Mouse (Mus musculus): ENCODE data around the gene Sox6. TPM values are rescaled to one million over a fixed set of nuclear protein-coding genes. Genes with fewer than 3 reads are reported as not detected.

Gene Sox6
- total and polyA plus RNA-seq, 2 experiments from 2014 or later, result 33.7 to 39.8 TPM

DNA sequence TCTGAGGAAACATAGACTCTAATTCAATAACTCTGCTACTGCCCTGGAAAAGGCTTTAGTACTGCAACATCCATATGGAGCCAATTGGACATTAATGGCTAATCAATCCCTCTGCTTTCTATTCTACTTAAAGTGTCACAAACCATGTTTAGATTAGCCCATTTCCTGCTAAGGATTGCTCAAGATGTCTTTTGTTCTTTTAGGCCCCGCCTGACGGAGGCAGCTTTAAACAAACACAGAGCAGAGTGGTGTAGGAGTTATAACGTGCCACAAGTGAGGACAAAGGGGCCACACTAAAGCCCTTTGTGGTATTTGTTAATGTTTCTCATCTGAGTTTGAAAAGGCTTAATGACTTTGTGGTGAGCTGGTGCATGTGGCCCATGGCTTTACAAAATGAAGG is 537.1 kb downstream of the Sox6 start:
- WGBS, result 44% methylated on average over 3 of the region's 3 CpGs

DNA sequence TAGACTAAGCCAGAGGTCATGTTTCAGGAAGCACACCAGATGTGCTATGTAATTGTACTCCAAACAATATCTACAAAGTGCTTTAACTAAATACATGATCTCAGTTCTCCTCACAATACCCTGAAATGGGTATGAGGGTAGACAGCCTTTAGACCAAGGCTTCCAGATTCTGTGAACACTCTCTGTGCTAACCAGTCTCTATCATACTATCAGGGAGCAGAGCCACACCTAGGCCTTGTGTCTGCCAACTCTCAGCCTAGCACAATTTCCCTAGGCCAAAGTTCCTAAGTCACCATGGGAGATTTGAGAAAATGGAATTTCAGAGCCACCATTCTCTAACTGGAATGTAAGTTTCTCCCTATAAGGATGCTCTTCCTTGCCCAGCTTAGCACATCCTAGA is 537.8 kb downstream of the Sox6 start:
- H3K27ac ChIP-seq, result no peak overlapping the region
- H3K4me1 ChIP-seq (ENCODE audit: insufficient read depth, low read length), result no peaks in the 10 kb centered on the region
- DNase-seq (ENCODE audit: low spot score), result no peak
- ATAC-seq, result no peak
- H3K4me2 ChIP-seq (ENCODE audit: low read depth, low read length), result no peak overlapping the region
- no peak overlapping the region for H3K4me3 ChIP-seq (ENCODE audit: low read length)
- no peak overlapping the region for H3K9ac ChIP-seq (replicated peaks; ENCODE audit: low read length)
- no peaks in the 10 kb centered on the region for H3K27me3 ChIP-seq (ENCODE audit: insufficient read depth, low read length)
- TF ChIP-seq CTCF (IDR thresholded peaks at IDR 0.05; ENCODE audit: low read depth), result no peak
- no peaks in the 10 kb centered on the region for H3K36me3 ChIP-seq (ENCODE audit: insufficient read depth, low read length)
- H3K9me3 ChIP-seq (ENCODE audit: low read length), result no peaks in the 10 kb centered on the region

More for the DNA sequence above, 537.1 kb downstream of the Sox6 start:
- Histone ChIP-seq H3K27ac (no peak overlapping the region), H3K4me2 (ENCODE audit: low read depth, low read length) (no peak overlapping the region), H3K36me3 (ENCODE audit: insufficient read depth, low read length) (no peaks in the 10 kb centered on the region), H3K27me3 (ENCODE audit: insufficient read depth, low read length) (no peaks in the 10 kb centered on the region), H3K4me3 (ENCODE audit: low read length) (no peak overlapping the region), H3K4me1 (ENCODE audit: insufficient read depth, low read length) (no peaks in the 10 kb centered on the region), H3K9ac (replicated peaks; ENCODE audit: low read length) (no peak overlapping the region), H3K9me3 (ENCODE audit: low read length) (no peaks in the 10 kb centered on the region)
- TF ChIP-seq CTCF (IDR thresholded peaks at IDR 0.05; ENCODE audit: low read depth), result no peak
- no peak for DNase-seq (ENCODE audit: low spot score)
- ATAC-seq, result no peak

DNA sequence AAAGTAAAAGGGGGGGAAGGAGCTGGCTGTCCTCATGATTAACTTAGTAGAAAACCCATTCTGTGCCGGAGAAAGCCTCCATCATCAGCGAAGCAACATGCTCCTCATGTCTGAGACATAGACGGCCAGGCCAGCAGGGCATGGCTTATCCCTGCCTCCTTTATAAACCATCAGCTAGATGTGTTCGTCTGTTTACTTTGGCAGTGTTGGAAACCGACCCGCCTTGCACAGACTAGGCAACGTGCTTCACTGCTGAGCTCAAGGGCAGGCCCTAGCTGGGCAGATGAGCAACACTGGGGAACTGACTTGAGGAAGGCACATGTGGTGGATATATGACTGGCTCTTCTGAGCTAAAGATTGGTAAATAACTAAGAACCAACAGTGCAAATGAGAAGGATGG is 538.4 kb downstream of the Sox6 start:
- H3K27me3 ChIP-seq (ENCODE audit: insufficient read depth, low read length), result no peaks in the 10 kb centered on the region
- WGBS, result 74% methylated on average over 7 of the region's 7 CpGs
- H3K27ac ChIP-seq, result no peak overlapping the region
- H3K9me3 ChIP-seq (ENCODE audit: low read length), result no peaks in the 10 kb centered on the region
- no peak overlapping the region for H3K9ac ChIP-seq (replicated peaks; ENCODE audit: low read length)
- no peak for ATAC-seq
- no peak for DNase-seq (ENCODE audit: low spot score)
- H3K4me3 ChIP-seq (ENCODE audit: low read length), result no peak overlapping the region
- no peak overlapping the region for H3K4me2 ChIP-seq (ENCODE audit: low read depth, low read length)
- no peaks in the 10 kb centered on the region for H3K36me3 ChIP-seq (ENCODE audit: insufficient read depth, low read length)
- H3K4me1 ChIP-seq (ENCODE audit: insufficient read depth, low read length), result no peaks in the 10 kb centered on the region
- TF ChIP-seq CTCF (IDR thresholded peaks at IDR 0.05; ENCODE audit: low read depth), result no peak

DNA sequence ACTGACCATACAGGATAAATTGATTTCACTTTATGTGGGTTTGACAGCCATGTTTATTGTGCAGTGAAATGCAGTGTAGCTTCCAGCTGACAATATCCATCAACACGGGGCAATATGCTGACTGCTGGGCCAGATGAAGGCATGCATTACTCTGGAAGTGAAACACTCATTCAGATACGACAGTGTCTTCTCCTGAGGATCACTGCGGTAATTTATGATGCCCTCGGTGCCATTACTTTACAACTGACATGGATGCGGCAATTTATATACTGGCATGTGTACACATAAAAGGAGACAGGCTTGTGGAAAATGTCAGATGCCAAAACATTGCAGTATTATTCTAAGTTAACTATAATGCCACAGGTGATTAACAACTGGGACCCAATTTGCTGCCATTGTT is 546.9 kb downstream of the Sox6 start:
- ATAC-seq (no peak), DNase-seq (ENCODE audit: low spot score) (no peak)
- WGBS, result 70% methylated on average over 5 of the region's 5 CpGs
- H3K27me3 ChIP-seq (ENCODE audit: insufficient read depth, low read length), result no peaks in the 10 kb centered on the region
- TF ChIP-seq CTCF (IDR thresholded peaks at IDR 0.05; ENCODE audit: low read depth), result no peak
- H3K4me1 ChIP-seq (ENCODE audit: insufficient read depth, low read length), result no peaks in the 10 kb centered on the region
- no peak overlapping the region for H3K4me3 ChIP-seq (ENCODE audit: low read length)
- no peaks in the 10 kb centered on the region for H3K36me3 ChIP-seq (ENCODE audit: insufficient read depth, low read length)
- H3K9me3 ChIP-seq (ENCODE audit: low read length), result no peaks in the 10 kb centered on the region
- H3K9ac ChIP-seq (replicated peaks; ENCODE audit: low read length), result no peak overlapping the region
- H3K27ac ChIP-seq, result no peak overlapping the region
- no peak overlapping the region for H3K4me2 ChIP-seq (ENCODE audit: low read depth, low read length)

DNA sequence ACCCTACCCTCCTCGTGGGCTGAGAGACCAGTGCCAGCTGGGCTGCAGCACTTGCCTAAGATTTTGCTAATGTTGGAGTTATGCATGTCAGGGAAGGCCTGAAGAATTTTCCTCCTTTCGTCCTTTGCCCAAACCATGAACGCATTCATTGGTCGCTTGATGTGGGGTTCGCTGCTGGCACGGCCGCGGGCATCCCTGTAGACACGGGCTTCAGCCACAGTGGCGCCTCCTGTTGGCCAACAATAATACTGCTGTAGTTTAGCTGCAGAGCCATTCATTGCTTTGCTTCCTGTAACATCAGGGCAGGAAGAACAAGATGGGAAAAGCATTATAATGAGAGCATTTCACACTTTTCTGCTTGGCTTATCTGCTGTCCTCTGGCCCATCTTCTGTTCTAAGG is 549.0 kb downstream of the Sox6 start:
- no peaks in the 10 kb centered on the region for H3K27me3 ChIP-seq (ENCODE audit: insufficient read depth, low read length)
- ATAC-seq (no peak), DNase-seq (ENCODE audit: low spot score) (peak; percentile 37)
- no peaks in the 10 kb centered on the region for H3K9me3 ChIP-seq (ENCODE audit: low read length)
- peak; percentile 52 for TF ChIP-seq CTCF (IDR thresholded peaks at IDR 0.05; ENCODE audit: low read depth)
- H3K4me3 ChIP-seq (ENCODE audit: low read length), result no peak overlapping the region
- WGBS, result 59% methylated on average over 10 of the region's 10 CpGs
- H3K36me3 ChIP-seq (ENCODE audit: insufficient read depth, low read length), result no peaks in the 10 kb centered on the region
- H3K4me2 ChIP-seq (ENCODE audit: low read depth, low read length), result no peak overlapping the region
- no peak overlapping the region for H3K27ac ChIP-seq
- no peak overlapping the region for H3K9ac ChIP-seq (replicated peaks; ENCODE audit: low read length)
- H3K4me1 ChIP-seq (ENCODE audit: insufficient read depth, low read length), result no peaks in the 10 kb centered on the region

DNA sequence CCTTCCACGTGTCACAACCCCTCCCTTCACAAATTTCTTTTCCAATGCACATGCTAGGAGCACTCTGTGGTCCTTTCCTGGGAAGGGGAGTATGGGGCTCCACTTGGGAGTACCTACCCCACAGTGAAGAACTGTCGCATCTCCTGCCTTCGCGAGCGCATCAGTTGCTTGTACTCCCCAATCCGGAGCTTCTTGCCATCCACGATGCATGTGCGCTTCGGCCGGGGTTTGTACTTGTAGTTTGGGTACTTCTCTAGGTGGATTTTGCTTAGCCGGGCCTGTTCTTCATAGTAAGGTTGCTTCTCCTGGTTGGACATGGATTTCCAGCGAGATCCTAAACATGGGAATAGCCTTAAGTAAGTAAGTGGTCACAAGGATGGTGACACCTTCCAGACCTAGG is 552.2 kb downstream of the Sox6 start:
- no peak for TF ChIP-seq CTCF (IDR thresholded peaks at IDR 0.05; ENCODE audit: low read depth)
- ATAC-seq (no peak), DNase-seq (ENCODE audit: low spot score) (no peak)
- Histone ChIP-seq H3K4me3 (ENCODE audit: low read length) (no peak overlapping the region), H3K9me3 (ENCODE audit: low read length) (no peaks in the 10 kb centered on the region), H3K27me3 (ENCODE audit: insufficient read depth, low read length) (no peaks in the 10 kb centered on the region), H3K36me3 (ENCODE audit: insufficient read depth, low read length) (no peaks in the 10 kb centered on the region), H3K9ac (replicated peaks; ENCODE audit: low read length) (no peak overlapping the region), H3K4me2 (ENCODE audit: low read depth, low read length) (no peak overlapping the region), H3K27ac (no peak overlapping the region), H3K4me1 (ENCODE audit: insufficient read depth, low read length) (no peaks in the 10 kb centered on the region)
- WGBS, result 92% methylated on average over 12 of the region's 12 CpGs

DNA sequence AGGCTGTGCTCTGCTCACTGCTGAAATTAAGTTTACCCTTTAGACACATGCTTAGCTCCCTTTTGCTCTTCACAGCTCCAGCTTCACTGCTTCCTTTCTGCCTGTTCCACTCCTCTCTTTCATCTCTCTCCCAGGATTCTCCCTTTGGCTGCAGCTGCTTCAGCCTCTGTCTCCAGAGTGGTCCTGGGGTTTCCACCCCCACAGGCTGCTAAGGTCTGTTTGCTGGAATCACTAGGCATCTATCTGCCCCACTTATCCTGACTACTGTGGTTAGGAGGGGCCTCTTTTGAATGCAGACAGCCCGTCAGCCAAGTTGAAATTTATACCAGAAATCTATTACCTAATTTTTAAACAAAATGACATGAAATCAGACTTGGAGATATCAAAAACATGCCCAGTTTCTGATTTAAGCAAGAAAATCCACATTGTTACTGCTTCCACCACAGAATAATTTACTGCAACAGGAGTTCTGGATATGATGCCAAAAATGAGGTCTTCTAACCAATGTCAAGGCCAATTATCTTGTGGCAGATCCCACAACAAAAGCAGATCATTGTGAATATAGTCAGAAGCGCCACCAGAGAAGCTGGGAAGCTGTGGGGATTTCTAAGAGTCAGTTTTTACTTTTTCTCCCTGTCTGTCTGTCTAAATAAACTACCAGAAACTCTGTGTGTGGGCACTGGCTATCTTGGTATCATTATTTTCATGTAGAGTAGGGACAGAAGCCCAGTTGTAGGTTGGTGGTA is 552.8 kb downstream of the Sox6 start:
- TF ChIP-seq CTCF (IDR thresholded peaks at IDR 0.05; ENCODE audit: low read depth), result no peak
- no peak overlapping the region for H3K4me3 ChIP-seq (ENCODE audit: low read length)
- no peaks in the 10 kb centered on the region for H3K4me1 ChIP-seq (ENCODE audit: insufficient read depth, low read length)
- H3K27me3 ChIP-seq (ENCODE audit: insufficient read depth, low read length), result no peaks in the 10 kb centered on the region
- no peak for DNase-seq (ENCODE audit: low spot score)
- no peak overlapping the region for H3K4me2 ChIP-seq (ENCODE audit: low read depth, low read length)
- H3K27ac ChIP-seq, result no peak overlapping the region
- H3K9ac ChIP-seq (replicated peaks; ENCODE audit: low read length), result no peak overlapping the region
- no peak for ATAC-seq
- 69% methylated on average over 2 of the region's 2 CpGs for WGBS
- no peaks in the 10 kb centered on the region for H3K36me3 ChIP-seq (ENCODE audit: insufficient read depth, low read length)
- no peaks in the 10 kb centered on the region for H3K9me3 ChIP-seq (ENCODE audit: low read length)
